Mouse (Mus musculus) forebrain, embryonic 16.5 days (tissue): ENCODE measurements at regions not wholly inside any gene's neighbourhood (a gene's known extent, or its start where the extent isn't known, plus 50 kb on each side); places are given as distances from the start of the nearest gene placed in this dataset.

ENCODE experiments used
- ATAC-seq: fragments of 200-750 bp; cut with Nextera tagmentation; 2 replicates; pipeline ENCODE4 v1.8.0; 2017; ENCODE audit warnings: mild to moderate bottlenecking, moderate library complexity
- H3K27ac ChIP-seq: fragments of 300-500 bp; sonication (generic); 2 replicates; pipeline ENCODE4 v1.5.1; 2014; ENCODE audit warnings: low read length, control low read depth
- H3K27me3 ChIP-seq: fragments of 300-500 bp; sonication (generic); replicated peaks from 2 replicates; pipeline ENCODE4 v1.6.1; 2014; ENCODE audit warnings: low read length; ENCODE audit not compliant: control insufficient read depth, insufficient read depth
- H3K36me3 ChIP-seq: fragments of 300-500 bp; sonication (generic); 2 replicates; pipeline ENCODE4 v1.6.1; 2014; ENCODE audit not compliant: control insufficient read depth, insufficient read depth
- H3K4me1 ChIP-seq: fragments of 300-500 bp; sonication (generic); replicated peaks from 2 replicates; pipeline ENCODE4 v1.6.1; 2014; ENCODE audit warnings: low read length; ENCODE audit not compliant: control insufficient read depth, insufficient read depth
- H3K4me2 ChIP-seq: fragments of 300-500 bp; sonication (generic); 2 replicates; pipeline ENCODE4 v1.6.1; 2014; ENCODE audit warnings: mild to moderate bottlenecking, low read length, control low read depth
- H3K4me3 ChIP-seq: fragments of 300-500 bp; sonication (generic); replicated peaks from 2 replicates; pipeline ENCODE4 v1.5.1; 2014; ENCODE audit warnings: mild to moderate bottlenecking, low read length, control low read depth
- H3K9ac ChIP-seq: fragments of 300-500 bp; sonication (generic); replicated peaks from 2 replicates; pipeline ENCODE4 v1.6.1; 2014; ENCODE audit warnings: low read depth, low read length, control low read depth
- H3K9me3 ChIP-seq: fragments of 300-500 bp; sonication (generic); 2 replicates; pipeline ENCODE4 v1.6.1; 2016; ENCODE audit warnings: low read length; ENCODE audit not compliant: control insufficient read depth
- WGBS: fragments of 180-500 bp; shearing (Covaris S2); extraction: QIAGEN DNeasy Blood & Tissue Kit; methylation state at CpG from one replicate; pipeline ENCODE4 v1.1.7; 2014; 5-methylcytosine and 5-hydroxymethylcytosine counted together

DNA sequence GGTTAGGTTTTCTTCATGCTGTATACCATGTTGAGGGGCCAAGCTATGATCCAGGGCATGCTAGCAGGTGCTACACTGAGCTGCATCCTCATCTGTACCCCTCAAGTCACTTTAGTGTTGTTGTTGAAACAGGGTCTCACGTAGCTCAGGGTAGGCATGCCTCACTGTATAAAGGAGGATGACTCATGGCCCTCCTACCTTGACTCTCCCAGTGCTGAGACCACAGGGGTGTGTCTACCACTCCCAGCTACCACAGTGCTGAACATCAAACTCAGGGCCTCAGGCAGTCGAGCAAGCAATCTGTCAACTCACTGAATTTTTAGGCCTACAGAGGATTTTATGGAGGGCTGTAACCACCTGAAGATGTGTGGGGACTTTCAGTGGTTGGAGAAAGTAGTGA, 258.5 kb downstream of the Ankrd50 start:
- H3K4me1 ChIP-seq, result peaks cover 11% of the 10 kb centered on the region
- H3K27me3 ChIP-seq, result no peaks in the 10 kb centered on the region
- WGBS, result 75% methylated on average over 2 of the region's 2 CpGs
- no peak overlapping the region for H3K4me2 ChIP-seq
- no peak overlapping the region for H3K9ac ChIP-seq
- no peaks in the 10 kb centered on the region for H3K36me3 ChIP-seq
- H3K27ac ChIP-seq, result no peak overlapping the region
- ATAC-seq, result no peak
- no peak overlapping the region for H3K4me3 ChIP-seq
- no peaks in the 10 kb centered on the region for H3K9me3 ChIP-seq

DNA sequence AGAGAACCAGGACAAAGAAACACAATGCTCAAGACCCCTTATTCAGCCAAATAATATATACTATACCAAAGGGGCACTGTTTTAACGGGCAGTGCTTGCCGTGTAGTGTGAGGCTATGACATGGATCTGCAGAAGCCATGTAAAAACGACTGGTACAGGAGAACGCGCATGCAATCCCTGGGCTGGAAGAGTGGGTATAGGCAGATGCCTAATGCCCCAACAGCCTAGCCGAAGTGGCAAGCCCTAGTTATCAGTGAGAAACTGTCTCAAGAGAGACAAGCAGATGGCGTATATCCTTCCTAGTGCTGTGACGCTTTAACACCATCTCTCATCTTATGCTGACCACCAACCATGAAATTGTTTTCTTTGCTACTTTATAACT, 262.8 kb downstream of the Ankrd50 start:
- Histone ChIP-seq H3K4me2 (no peak overlapping the region), H3K36me3 (no peaks in the 10 kb centered on the region), H3K27me3 (no peaks in the 10 kb centered on the region), H3K27ac (no peak overlapping the region), H3K4me1 (no peaks in the 10 kb centered on the region), H3K9me3 (no peaks in the 10 kb centered on the region), H3K4me3 (no peak overlapping the region), H3K9ac (no peak overlapping the region)
- ATAC-seq, result no peak
- WGBS, result 88% methylated on average over 8 of the region's 8 CpGs

DNA sequence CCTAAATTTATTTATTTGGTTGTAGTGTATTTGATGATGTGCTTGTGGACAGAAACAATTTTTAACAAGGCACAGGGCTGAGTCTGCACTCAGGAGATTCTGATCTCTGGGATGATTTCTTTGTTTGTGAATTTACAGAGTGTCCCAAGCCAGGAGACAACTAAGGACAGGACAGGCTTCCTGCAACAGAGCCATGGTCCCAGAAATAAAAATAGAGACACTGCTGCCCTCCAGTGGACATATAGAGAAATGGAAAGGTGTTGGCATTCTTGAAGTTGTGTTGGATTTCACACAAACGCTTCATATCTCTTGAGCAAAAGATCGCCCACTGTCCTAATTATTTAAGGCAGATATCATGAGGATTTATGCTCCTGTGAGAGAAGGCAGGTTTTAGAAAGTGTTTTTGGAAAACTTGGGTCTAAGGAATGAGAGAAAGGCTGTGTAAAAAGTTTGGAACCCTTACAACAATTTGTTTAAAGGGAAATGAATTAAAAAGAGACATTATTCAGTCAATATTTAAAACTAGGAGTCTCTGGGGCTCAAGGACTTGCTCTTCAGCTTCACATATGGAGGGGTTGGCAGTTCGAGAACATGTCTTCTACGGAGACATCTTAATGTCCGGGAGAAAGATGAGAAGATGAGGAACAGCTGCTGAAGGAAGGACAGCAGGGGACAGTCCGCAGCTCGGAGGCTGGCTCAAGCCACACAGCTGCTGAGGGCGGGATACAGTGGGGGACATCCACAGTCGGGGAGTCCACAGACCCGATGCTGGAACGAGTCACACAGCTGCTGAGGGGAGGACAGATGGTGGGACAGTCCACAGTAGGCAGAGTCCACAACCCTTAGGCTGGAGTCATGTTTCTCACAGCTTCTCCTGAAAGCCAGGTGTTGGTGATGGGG, 263.5 kb downstream of the Ankrd50 start:
- Histone ChIP-seq H3K4me1 (no peaks in the 10 kb centered on the region), H3K4me2 (no peak overlapping the region), H3K27ac (no peak overlapping the region), H3K9me3 (no peaks in the 10 kb centered on the region), H3K36me3 (no peaks in the 10 kb centered on the region), H3K27me3 (no peaks in the 10 kb centered on the region), H3K9ac (no peak overlapping the region), H3K4me3 (no peak overlapping the region)
- peak; percentile 54 for ATAC-seq
- WGBS, result 63% methylated on average over 11 of the region's 11 CpGs

DNA sequence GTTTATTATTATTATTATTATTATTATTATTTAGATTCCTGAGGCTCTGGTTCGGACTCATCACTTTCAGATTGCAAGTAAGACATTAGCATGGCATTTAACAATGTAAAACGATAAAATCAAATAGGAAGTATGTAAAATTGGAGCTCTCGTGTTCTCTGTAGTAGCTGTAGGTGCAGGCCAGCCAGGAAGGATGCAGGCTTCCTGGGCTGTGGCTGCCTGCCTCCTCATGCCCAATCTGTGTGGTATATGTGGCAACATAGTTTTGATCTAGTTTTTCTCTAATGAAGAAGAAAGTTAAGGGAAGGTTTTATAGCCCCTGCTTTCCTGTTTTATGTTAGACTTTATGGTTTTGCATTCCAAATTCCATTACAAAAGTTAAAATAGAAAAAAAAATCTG, 275.6 kb downstream of the Ankrd50 start:
- H3K9ac ChIP-seq, result no peak overlapping the region
- H3K36me3 ChIP-seq, result no peaks in the 10 kb centered on the region
- H3K9me3 ChIP-seq, result no peaks in the 10 kb centered on the region
- no peak overlapping the region for H3K4me2 ChIP-seq
- H3K27ac ChIP-seq, result no peak overlapping the region
- 89% methylated on average over 3 of the region's 3 CpGs for WGBS
- no peak for ATAC-seq
- H3K27me3 ChIP-seq, result no peaks in the 10 kb centered on the region
- H3K4me1 ChIP-seq, result no peaks in the 10 kb centered on the region
- no peak overlapping the region for H3K4me3 ChIP-seq

DNA sequence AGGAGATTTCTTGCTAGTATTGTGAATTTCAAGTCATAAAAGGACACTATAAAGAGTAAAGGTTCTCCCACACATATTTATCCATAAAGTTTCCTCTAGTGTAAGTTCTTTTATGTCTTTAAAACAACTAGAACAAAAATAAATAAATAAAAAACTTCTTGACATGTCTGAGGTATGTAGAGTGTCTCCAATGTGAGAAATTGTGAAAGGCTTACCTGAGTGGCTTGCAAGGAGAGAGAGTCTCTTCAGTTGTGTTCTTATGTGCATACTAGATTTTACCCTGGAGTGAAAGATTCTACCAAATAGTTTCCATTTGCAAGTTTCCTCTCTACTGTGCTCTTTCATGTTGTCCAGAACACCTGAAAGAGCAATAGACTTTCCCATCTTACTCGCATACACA, 276.8 kb downstream of the Ankrd50 start:
- no peak overlapping the region for H3K27ac ChIP-seq
- no peak for ATAC-seq
- H3K9me3 ChIP-seq, result no peaks in the 10 kb centered on the region
- H3K9ac ChIP-seq, result no peak overlapping the region
- H3K27me3 ChIP-seq, result no peaks in the 10 kb centered on the region
- 100% methylated on average over 1 of the region's 1 CpGs for WGBS
- H3K4me2 ChIP-seq, result no peak overlapping the region
- H3K36me3 ChIP-seq, result no peaks in the 10 kb centered on the region
- no peaks in the 10 kb centered on the region for H3K4me1 ChIP-seq
- no peak overlapping the region for H3K4me3 ChIP-seq

DNA sequence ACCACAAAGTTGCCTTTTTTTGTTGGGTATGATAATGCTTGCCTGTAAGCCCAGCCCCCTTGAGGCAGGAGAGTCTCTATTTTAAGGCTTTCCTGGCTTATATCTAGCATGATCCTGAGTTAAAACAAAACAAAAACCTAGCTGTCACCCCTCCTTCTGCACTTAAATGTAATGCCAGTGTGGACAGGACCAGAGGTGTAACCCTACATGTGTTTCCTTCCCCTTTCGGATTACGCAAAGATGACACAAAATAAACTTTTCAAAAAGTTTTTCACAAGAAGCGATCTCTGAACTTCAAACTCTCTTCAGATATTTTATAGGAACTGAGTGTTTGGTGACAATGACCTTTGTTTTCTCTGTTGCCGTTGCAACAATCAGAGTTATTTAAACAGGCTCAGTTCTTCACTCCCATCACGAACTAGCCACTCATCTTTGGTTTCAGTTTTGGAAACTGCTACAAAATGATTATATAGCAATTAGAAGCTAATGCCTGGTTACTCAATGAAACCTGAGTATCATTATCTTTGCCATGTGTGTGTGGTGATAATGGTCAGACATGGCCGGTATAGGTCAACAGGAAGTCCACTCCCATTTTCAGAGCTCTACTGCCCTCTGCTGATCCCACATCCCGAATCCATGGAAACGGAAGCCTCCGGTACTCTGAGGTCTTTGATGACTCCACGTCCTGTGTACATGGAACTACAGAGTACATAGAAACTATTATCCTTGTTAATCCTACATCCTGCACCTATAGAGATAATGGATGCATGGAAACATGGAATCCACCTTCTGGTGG, 282.6 kb downstream of the Ankrd50 start:
- Histone ChIP-seq H3K36me3 (no peaks in the 10 kb centered on the region), H3K4me3 (no peak overlapping the region), H3K27ac (no peak overlapping the region), H3K4me1 (no peaks in the 10 kb centered on the region), H3K9me3 (no peaks in the 10 kb centered on the region), H3K27me3 (no peaks in the 10 kb centered on the region), H3K4me2 (no peak overlapping the region), H3K9ac (no peak overlapping the region)
- no peak for ATAC-seq
- 73% methylated on average over 10 of the region's 10 CpGs for WGBS

DNA sequence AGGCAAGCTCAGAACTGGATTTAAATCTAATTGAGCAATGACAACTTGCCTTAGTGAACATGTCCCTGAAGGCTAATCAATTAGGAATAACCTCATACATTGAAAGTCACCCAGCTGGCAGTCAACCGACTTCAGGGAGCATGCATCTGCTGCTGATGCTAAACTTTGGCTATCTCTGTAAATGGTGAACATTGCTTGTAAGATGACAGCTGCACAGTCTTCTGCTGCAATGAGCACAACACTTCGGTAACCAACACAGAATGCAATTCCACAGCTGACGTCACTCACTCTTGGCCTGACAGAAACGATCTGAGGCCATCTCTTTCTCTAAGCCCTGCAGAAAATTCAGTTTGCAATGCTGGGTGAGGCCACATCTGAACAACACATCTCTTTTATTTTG, 290.6 kb downstream of the Ankrd50 start:
- H3K4me1 ChIP-seq, result no peaks in the 10 kb centered on the region
- H3K4me3 ChIP-seq, result no peak overlapping the region
- WGBS, result 76% methylated on average over 4 of the region's 4 CpGs
- no peaks in the 10 kb centered on the region for H3K27me3 ChIP-seq
- ATAC-seq, result no peak
- no peak overlapping the region for H3K27ac ChIP-seq
- no peaks in the 10 kb centered on the region for H3K9me3 ChIP-seq
- no peak overlapping the region for H3K9ac ChIP-seq
- no peak overlapping the region for H3K4me2 ChIP-seq
- no peaks in the 10 kb centered on the region for H3K36me3 ChIP-seq

DNA sequence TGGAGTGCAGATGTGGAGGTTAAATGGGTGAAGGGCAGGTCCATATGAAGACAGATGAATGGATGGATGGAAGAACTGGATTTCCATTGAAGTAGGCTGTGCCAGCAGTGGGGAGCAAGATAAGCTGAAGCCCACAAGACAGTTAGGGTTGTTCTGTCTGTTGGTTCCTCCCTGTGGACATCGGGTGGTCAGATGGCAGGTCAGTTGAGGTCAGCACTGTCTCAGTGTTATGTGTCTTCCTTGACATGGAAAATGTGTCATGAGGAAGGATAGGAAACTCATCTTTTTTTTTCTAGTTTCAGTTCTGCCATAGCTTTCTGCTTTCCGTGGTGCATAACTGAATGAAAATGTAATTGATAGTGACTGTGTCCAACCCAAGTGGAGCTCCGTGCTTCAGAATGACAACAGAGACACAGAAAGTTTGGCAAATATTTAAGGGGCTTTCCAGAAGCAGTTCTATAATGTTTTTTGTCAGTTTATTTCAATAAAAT, 297.2 kb downstream of the Ankrd50 start:
- Histone ChIP-seq H3K9ac (no peak overlapping the region), H3K27me3 (no peaks in the 10 kb centered on the region), H3K4me2 (no peak overlapping the region), H3K27ac (no peak overlapping the region), H3K4me1 (no peaks in the 10 kb centered on the region), H3K4me3 (no peak overlapping the region), H3K9me3 (no peaks in the 10 kb centered on the region), H3K36me3 (no peaks in the 10 kb centered on the region)
- WGBS, result 91% methylated on average over 3 of the region's 3 CpGs
- no peak for ATAC-seq

DNA sequence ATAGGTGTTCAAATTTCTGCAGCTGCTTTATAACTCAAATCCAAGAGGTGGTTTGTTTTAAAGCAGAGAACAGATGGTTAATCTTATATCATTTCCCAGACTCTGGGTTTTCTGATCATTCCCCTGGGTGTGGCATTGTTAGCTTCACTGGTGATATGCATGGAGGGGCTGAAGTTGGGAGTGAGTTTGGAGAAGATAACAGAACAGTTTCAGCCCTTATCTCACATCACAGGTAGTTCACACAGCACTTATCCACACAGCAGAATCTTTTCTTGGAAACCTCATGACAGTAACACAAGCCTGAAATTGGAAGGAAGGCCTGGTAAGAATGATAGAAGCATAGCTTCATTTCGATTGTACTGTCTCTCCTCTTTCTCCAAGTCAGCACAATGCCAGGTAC, 298.1 kb downstream of the Ankrd50 start:
- H3K36me3 ChIP-seq, result no peaks in the 10 kb centered on the region
- WGBS, result 86% methylated on average over 1 of the region's 1 CpGs
- no peaks in the 10 kb centered on the region for H3K9me3 ChIP-seq
- no peak overlapping the region for H3K27ac ChIP-seq
- no peaks in the 10 kb centered on the region for H3K4me1 ChIP-seq
- no peak overlapping the region for H3K4me2 ChIP-seq
- no peak overlapping the region for H3K9ac ChIP-seq
- H3K27me3 ChIP-seq, result no peaks in the 10 kb centered on the region
- no peak overlapping the region for H3K4me3 ChIP-seq
- no peak for ATAC-seq
